8 mouse cellular contexts compared by ENCODE assay signal in genomic region chr8:69625095-69625789, GRCm38 (mm10). TPM values are rescaled to one million over a fixed set of nuclear protein-coding genes. Genes with fewer than 3 reads are reported as not detected.
A peak's percentile ranks its signal among the peaks of the same experiment; 100 is the strongest.
DNase-seq lines count a peak whose midpoint lies in the region; ATAC-seq lines count a peak whose summit lies in the region.

Gene Zfp868 (minus strand): TSS chr8:69625548.

- H3K9ac ChIP-seq in forebrain, embryonic 14.5 days (ENCODE audit: low read length) = peak within 1 kb of the TSS; percentile 88
- peak within 1 kb of the TSS; percentile 94 for H3K9ac ChIP-seq in neural tube, embryonic 15.5 days (replicated peaks)

- no peaks in the 10 kb centered on the region for H3K36me3 ChIP-seq in forebrain, embryonic 14.5 days (ENCODE audit: control insufficient read depth, insufficient read depth, low read length)
- no peaks in the 10 kb centered on the region for H3K36me3 ChIP-seq in neural tube, embryonic 15.5 days

- H3K27ac ChIP-seq in forebrain, embryonic 14.5 days (ENCODE audit: low read depth, low read length) = peak within 1 kb of the TSS; percentile 99
- H3K27ac ChIP-seq in neural tube, embryonic 15.5 days (replicated peaks) = peak within 1 kb of the TSS; percentile 100

- H3K4me2 ChIP-seq in forebrain, embryonic 14.5 days (ENCODE audit: low read length) = peak within 1 kb of the TSS; percentile 64
- peak within 1 kb of the TSS; percentile 55 for H3K4me2 ChIP-seq in neural tube, embryonic 15.5 days

- no peaks in the 10 kb centered on the region for H3K27me3 ChIP-seq in forebrain, embryonic 14.5 days (replicated peaks; ENCODE audit: control insufficient read depth, insufficient read depth, low read length)
- H3K27me3 ChIP-seq in neural tube, embryonic 15.5 days (replicated peaks) = no peaks in the 10 kb centered on the region

- ATAC-seq in forebrain, embryonic 14.5 days = peak; percentile 99
- peak; percentile 99 for ATAC-seq in neural tube, embryonic 15.5 days (ENCODE audit: low FRiP score)

- no peaks in the 10 kb centered on the region for H3K9me3 ChIP-seq in forebrain, embryonic 14.5 days (replicated peaks; ENCODE audit: control insufficient read depth, low read length)
- no peaks in the 10 kb centered on the region for H3K9me3 ChIP-seq in neural tube, embryonic 15.5 days (replicated peaks)

- peaks cover 7% of the 10 kb centered on the region; the same call in 1 of the 2 replicates for H3K4me1 ChIP-seq in forebrain, embryonic 14.5 days (ENCODE audit: control insufficient read depth, insufficient read depth, low read length)
- H3K4me1 ChIP-seq in neural tube, embryonic 15.5 days = peaks cover 20% of the 10 kb centered on the region

- peak within 1 kb of the TSS; percentile 63 for H3K4me3 ChIP-seq in forebrain, embryonic 14.5 days (ENCODE audit: low read depth, low read length)
- H3K4me3 ChIP-seq in neural tube, embryonic 15.5 days (replicated peaks) = peak within 1 kb of the TSS; percentile 87

- WGBS in forebrain, embryonic 14.5 days = under 1% methylated on average over 41 of the region's 41 CpGs
- under 1% methylated on average over 41 of the region's 41 CpGs for WGBS in neural tube, embryonic 15.5 days

- intact Hi-C loops in heart, postnatal 14 days (cut with DNase I) = loop anchor here (10.0 kb wide), 1 partner anchor 270 kb away; no protein-coding TSS in a partner anchor

- peak; percentile 100 for DNase-seq in ES-CJ7 (ENCODE audit: low read depth, low spot score)
- peak; percentile 98 for DNase-seq in cerebellum, adult 11 months
- DNase-seq in forebrain, embryonic 14.5 days (ENCODE audit: low spot score) = peak; percentile 99
- DNase-seq in heart, postnatal 14 days = peak; percentile 99 to 100
- peak; percentile 97 for DNase-seq in layer of hippocampus, adult 11-12 months (ENCODE audit: low spot score)
- DNase-seq in lung, adult 18-20 months = peak; percentile 98
- peak; percentile 96 for DNase-seq in testis, postnatal 14 days (ENCODE audit: low spot score)

RNA-seq across cellular contexts. Expression of gene Zfp868, which starts in this region (rescaled TPM):
- 49.3 and 53.9 TPM in 2 replicates for polyA plus RNA-seq in forebrain, embryonic 14.5 days (2014; fragmentation: Nextera tagmentation; extraction: Ambion mirVana)
- total RNA-seq in heart, postnatal 14 days (2021) = 1 to 10 TPM; 8.2 to 8.6 TPM
- polyA plus RNA-seq in neural tube, embryonic 15.5 days (2015; fragmentation: Nextera tagmentation; extraction: Ambion mirVana) = 32.1 and 35.6 TPM in 2 replicates

Comparison
In these comparisons a context has a peak if more than half of its experiments do, and no peak if none do; other contexts are left out.
1. Peak in every context shown above with its lines: DNase-seq, ATAC-seq, H3K4me3 ChIP-seq and H3K27ac ChIP-seq.